Mouse (Mus musculus): ENCODE results near the gene Prdx4. TPM values are rescaled to one million over a fixed set of nuclear protein-coding genes. Genes with fewer than 3 reads are reported as not detected.

The Prdx4 gene
- polyA plus RNA-seq, 1 experiment from 2014 or later, result 138 TPM

Other genes with a start within 250 kb of the Prdx4 start
- gene Magea2, start 247.1 kb downstream of the Prdx4 start, polyA plus RNA-seq (2015; fragmentation: Nextera tagmentation; extraction: Ambion mirVana), result not detected in 2 replicates
- not detected in 2 replicates for gene Cldn34b2, start 212.3 kb downstream of the Prdx4 start, polyA plus RNA-seq (2015; fragmentation: Nextera tagmentation; extraction: Ambion mirVana)
- 74.9 and 80.9 TPM in 2 replicates for gene Sat1, start 124.3 kb downstream of the Prdx4 start, polyA plus RNA-seq (2015; fragmentation: Nextera tagmentation; extraction: Ambion mirVana)
- 41.8 and 44.3 TPM in 2 replicates for gene Acot9, start 78.3 kb downstream of the Prdx4 start, polyA plus RNA-seq (2015; fragmentation: Nextera tagmentation; extraction: Ambion mirVana)